Mouse (Mus musculus) layer of hippocampus, postnatal 36 days (tissue): ENCODE measurements around the gene Nr2e1. TPM values are rescaled to one million over a fixed set of nuclear protein-coding genes. Genes with fewer than 3 reads are reported as not detected.

Experiments
- DNase-seq, 2 experiments: peaks; one replicate each; pipeline ENCODE4 v3.0.0; 2022
- total RNA-seq, 2 experiments: library from RNA; stranded (reverse); gene quantifications; 2 replicates each; pipeline ENCODE4 v1.2.3; 2021

Nr2e1 gene
- total RNA-seq: 10 to 100 TPM; 14.1 TPM

DNA sequence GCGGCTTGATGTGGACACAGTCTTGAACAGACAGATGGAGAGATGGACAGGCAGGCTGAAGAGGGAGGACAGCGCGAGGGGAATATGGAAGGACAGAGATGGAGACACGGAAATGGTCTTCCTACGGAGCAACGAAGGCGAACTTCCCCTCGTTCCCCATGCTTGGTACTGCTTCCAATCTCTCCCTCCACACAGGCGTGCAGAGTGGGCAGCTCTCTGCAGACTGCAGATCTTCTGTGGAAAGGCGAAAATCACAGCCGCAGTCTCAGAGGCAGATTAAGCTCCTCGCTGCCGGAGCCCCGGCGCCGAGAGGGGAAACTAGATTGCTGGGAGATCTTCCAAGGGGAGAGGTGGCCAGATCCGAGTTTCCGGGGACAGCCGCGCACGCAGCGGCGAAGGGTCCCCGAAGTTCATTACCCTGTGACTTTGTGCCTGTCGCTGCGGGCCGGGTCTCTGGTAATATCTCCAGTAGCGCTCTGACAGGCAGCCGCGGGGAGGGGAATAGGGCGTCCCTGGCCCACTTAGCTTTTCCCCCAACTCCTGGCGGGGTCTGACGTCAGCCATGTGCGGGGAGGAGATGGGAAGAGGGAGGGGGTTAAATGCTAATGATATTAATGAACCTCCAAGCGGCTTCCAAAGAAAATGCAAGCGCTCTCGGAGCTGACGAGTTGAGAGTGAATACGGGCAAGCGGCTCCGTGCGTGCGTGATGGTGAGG, at the start of gene Nr2e1, which contains the start of gene Ostm1:
Gene Nr2e1, minus strand, starts transcription at position 476 of the 716 bp plus-strand sequence.
Gene Ostm1, plus strand, starts transcription at position 666 of the 716 bp plus-strand sequence.
- DNase-seq: peak; percentile 71 to 73

DNA sequence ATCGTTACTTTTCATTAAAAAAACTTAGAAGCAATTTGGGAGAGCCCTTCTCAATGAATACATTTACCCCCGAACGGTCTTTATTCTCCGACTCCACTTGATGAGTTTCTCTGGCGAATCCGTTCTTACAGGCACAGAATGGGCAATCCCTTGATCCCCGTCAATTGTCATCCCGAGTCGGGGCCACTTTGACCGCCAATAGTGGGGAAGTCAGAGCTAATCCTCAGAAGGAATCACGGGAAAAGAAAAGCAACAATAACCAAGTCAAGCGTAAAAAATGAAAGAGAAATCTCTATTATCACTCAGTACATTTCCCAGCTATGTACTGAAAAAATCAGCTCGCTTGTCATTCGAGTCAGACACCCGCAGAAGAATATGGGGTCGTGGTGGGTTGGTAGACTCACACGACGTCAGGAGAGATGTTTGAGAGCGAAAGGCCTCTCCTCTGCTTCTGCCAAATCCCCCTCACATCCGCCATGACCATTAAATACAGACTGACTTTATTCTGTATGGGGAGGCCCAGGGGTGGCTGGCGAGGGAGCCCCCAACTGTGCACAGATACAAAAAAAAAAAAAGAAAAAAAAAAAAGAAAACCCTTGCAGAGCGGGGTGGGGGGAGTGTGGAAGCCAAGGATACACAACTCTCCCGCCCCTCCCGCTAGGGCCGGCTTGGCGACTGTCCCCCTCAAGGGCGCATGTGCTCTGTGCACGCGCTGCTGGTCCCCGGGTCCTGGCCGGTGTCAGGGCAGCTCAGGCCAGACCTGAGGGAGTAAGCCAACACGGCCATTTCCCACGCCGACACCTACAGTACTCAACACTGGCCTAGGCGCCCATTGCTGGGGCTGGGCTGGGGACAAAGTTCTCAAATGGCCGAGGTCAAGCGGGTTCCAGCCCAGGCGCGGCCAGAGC, 49.3 kb upstream of the Nr2e1 start:
- no peak for DNase-seq

- no peak for DNase-seq
Measured at GRCm38 (mm10) chr10:42631754-42632452, 48.5 kb upstream of the Nr2e1 start.

DNA sequence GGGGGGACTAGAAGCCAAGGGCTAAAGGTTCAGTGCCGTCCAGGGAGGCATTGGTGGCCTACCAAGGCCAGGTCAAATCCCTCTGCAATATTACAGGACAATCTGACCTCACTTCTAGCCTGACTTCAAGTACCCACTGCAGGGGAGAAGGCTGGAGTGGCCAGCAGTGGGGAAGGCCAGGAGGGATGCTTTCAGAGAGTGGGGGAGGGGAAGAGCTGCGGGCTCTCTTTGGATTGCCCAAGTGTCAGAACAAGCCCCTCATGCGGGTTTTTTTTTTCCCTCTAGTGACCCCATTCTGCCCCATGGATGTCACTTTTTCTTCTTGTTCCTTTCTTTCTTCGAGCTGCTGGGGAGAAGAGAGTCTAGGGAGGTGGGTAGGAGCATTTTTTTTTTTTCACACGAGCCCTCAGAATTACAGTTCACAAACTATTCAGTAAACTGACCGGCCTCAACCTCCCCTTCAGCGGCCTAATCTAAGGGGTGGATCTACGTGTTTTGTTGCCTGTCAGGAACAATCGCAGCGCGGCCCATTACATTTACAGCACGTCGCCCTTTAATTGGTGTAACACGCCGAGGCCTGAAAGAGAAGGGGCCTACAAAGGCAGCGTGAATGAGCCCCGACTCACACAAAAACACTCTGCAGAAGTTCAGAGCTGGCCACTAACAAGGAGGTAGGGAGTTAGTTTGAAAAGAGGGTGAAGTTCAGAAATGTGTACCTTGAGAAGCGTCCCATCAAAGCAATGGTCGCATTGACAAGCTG, 47.3 kb upstream of the Nr2e1 start:
- no peak for DNase-seq

DNA sequence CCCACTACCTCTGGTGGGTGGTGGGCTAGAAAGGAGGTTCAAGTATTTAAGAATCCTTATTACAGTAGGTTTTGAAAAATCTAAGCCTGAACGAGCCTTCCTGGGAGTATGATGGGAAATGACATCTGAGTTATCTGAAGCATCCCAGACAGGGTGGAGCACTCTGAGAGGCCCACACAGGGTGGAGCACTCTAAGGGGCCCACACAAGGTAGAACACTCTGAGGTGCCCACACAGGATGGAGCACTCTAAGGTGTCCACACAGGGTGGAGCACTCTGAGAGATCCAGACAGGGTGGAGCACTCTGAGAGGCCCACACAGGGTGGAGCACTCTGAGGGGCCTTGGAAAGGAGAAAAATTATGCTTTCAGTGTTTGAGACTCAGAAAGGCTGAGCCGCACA, 42.5 kb upstream of the Nr2e1 start:
- DNase-seq: no peak

GRCm38 (mm10) chr10:42618291-42618690, 34.9 kb upstream of the Nr2e1 start:
- no peak for DNase-seq

GRCm38 (mm10) chr10:42614766-42615165, 31.3 kb upstream of the Nr2e1 start:
- DNase-seq: no peak

GRCm38 (mm10) chr10:42613639-42614381, 30.4 kb upstream of the Nr2e1 start:
- no peak for DNase-seq

DNA sequence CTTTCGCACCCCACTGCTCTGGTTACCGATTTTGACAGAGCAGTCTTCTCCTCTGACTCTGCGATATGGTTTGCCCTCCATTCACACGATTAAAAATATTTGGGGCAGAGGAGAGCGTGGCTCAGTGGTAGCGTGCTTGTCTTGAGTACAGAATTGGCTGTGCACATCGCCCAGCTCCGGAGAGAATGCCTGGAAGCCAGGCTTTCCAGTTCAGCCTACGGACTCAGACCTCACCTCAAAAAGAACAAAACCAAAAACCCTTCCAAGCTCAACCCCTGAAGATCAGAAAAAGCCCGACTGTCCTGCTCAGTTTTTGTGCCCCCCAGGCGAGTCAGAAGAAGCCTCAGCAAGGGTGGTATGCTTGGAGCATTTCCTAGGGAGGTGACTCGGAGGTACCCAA, 29.6 kb upstream of the Nr2e1 start:
- no peak for DNase-seq

GRCm38 (mm10) chr10:42606757-42607156, 23.3 kb upstream of the Nr2e1 start:
- DNase-seq: no peak

DNA sequence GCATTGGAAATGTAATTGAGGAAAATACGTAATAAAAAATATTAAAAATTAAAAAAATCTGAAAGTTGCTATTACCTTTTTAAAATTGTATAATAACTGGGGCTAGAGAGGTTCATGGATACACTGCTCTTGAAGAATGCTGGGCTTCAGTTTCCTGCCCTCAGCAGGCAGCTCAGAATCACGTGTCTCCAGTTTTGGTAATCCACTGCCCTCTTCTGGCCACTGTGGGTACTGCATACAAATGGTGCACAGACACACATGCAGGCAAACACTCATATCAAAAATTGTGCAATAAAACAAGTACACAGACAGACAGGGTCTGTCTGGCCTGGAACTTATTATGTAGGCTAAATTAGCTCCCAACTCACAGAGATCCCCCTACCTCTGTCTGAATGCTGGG, 21.4 kb upstream of the Nr2e1 start:
- no peak for DNase-seq

DNA sequence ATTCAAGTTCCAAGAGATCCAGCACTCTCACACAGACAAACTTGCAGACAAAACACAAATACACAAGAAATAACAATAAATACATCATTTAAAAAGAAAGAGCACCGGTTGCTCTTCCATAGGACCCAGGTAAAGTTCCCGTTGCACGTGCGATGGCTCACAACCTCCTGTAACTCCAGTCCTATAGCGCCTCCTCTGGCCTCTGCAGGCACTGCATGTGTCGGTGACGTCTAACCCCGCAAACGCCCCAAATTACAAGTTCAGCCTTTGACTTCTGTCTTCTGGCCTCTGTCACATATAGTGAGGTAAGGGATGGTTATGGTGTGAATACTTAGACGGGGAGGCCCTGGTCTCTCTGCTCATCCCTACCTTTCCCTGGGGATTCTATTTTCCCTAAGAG, 18.1 kb upstream of the Nr2e1 start:
- no peak for DNase-seq

DNA sequence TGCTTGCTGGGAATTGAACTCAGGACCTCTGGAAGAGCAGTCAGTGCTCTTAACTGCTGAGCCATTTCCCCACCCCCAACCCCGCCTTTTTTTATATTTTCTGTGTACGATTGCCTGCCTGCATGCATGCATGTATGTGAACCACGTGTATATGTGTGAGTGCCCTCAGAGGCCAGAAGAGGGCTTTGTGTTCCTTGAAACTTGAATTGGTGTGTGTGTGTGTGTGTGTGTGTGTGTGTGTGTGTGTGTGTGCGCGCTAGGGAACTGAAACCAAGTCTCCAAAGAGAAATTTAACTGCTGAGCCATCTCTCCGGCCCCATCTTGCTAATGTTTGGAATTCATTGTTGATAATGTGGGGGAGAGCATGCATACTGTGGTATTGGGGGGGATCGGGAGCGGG, 15.2 kb upstream of the Nr2e1 start:
- no peak for DNase-seq

GRCm38 (mm10) chr10:42593201-42593600, 9.8 kb upstream of the Nr2e1 start:
- no peak for DNase-seq

GRCm38 (mm10) chr10:42591993-42592686, 8.7 kb upstream of the Nr2e1 start:
- DNase-seq: no peak

- DNase-seq: no peak
Measured at GRCm38 (mm10) chr10:42591185-42591992, 8.0 kb upstream of the Nr2e1 start.

GRCm38 (mm10) chr10:42590261-42591184, 7.1 kb upstream of the Nr2e1 start:
- no peak for DNase-seq

DNA sequence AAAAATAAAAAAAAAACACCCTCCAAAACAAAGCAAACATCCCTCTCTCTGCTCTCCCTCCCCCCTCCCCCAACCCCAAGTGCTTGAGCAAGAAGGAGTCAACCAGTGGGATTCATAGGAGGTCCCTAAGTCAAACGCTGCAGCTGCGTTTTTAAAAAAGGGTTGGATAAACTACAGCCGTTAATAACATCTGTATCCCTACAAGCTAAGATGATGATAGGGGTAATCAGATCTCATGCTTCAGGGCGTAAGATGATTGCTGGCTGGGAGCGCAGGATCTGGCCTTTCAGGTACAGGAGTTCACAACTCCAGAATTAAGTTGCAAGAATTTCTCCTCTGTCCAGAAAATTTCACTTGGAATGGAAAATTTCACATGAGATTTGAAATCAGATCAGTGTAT, 6.1 kb upstream of the Nr2e1 start:
- DNase-seq: no peak
